Mouse (Mus musculus) neural tube, embryonic 12.5 days (tissue): ENCODE data around the gene Syt5. TPM values are rescaled to one million over a fixed set of nuclear protein-coding genes. Genes with fewer than 3 reads are reported as not detected.
"Not testable (repeated sequence)": the region's sequence is repeated elsewhere in the genome, so short reads cannot be mapped to it uniquely, and the experiment has no call there.

Experiments used
- ATAC-seq: fragments of 200-750 bp; cut with Nextera tagmentation; 2 replicates; pipeline ENCODE4 v1.8.0; 2017; ENCODE audit warnings: low read depth, mild to moderate bottlenecking, moderate TSS enrichment, moderate library complexity; ENCODE audit not compliant: low FRiP score
- H3K27ac ChIP-seq: fragments of 300-500 bp; sonication (generic); 2 replicates; pipeline ENCODE4 v1.5.1; 2016
- H3K27me3 ChIP-seq: fragments of 300-500 bp; sonication (generic); replicated peaks from 2 replicates; pipeline ENCODE4 v1.6.1; 2016; ENCODE audit warnings: mild to moderate bottlenecking
- H3K36me3 ChIP-seq: fragments of 300-500 bp; sonication (generic); 2 replicates; pipeline ENCODE4 v1.6.1; 2016; ENCODE audit warnings: mild to moderate bottlenecking
- H3K4me1 ChIP-seq: fragments of 300-500 bp; sonication (generic); 2 replicates; pipeline ENCODE4 v1.6.1; 2016
- H3K4me2 ChIP-seq: fragments of 300-500 bp; sonication (generic); replicated peaks from 2 replicates; pipeline ENCODE4 v1.6.1; 2016; ENCODE audit warnings: mild to moderate bottlenecking
- H3K4me3 ChIP-seq: fragments of 300-500 bp; sonication (generic); 2 replicates; pipeline ENCODE4 v1.5.1; 2016
- H3K9ac ChIP-seq: fragments of 300-500 bp; sonication (generic); 2 replicates; pipeline ENCODE4 v1.6.1; 2016; ENCODE audit warnings: mild to moderate bottlenecking
- H3K9me3 ChIP-seq: fragments of 300-500 bp; sonication (generic); 2 replicates; pipeline ENCODE4 v1.6.1; 2016; ENCODE audit warnings: mild to moderate bottlenecking
- WGBS: fragments of 180-500 bp; shearing (Covaris S2); methylation state at CpG from one replicate; pipeline ENCODE4 v1.1.7; 2016; 5-methylcytosine and 5-hydroxymethylcytosine counted together
- polyA plus RNA-seq: library from polyadenylated mRNA; unstranded; fragments of >200 nt; fragmentation: Nextera tagmentation; extraction: Ambion mirVana; gene quantifications from 2 replicates; pipeline ENCODE4 v1.2.1, GENCODE M21; 2016

Syt5 gene
- polyA plus RNA-seq, 1 experiment from 2014 or later = 27.9 TPM

- Histone ChIP-seq H3K9ac (no peak overlapping the region), H3K4me2 (no peak overlapping the region), H3K9me3 (no peaks in the 10 kb centered on the region), H3K4me1 (0 out of 2 replicates have a peak, but pooled peaks cover 1% of the 10 kb centered on the region), H3K4me3 (no peak overlapping the region), H3K36me3 (peaks cover 6% of the 10 kb centered on the region), H3K27ac (no peak overlapping the region), H3K27me3 (0 out of 2 replicates have a peak, but pooled peaks cover under 1% of the 10 kb centered on the region)
- WGBS = 58% methylated on average over 4 of the region's 4 CpGs
- ATAC-seq = no peak
Measured at GRCm38 (mm10) chr7:4537181-4537580, 10.2 kb downstream of the Syt5 start.

- Histone ChIP-seq H3K4me2 (no peak overlapping the region), H3K27me3 (0 out of 2 replicates have a peak, but pooled peaks cover 9% of the 10 kb centered on the region), H3K9me3 (no peaks in the 10 kb centered on the region), H3K4me1 (peaks cover 5% of the 10 kb centered on the region; the same call in 1 of the 2 replicates), H3K27ac (no peak overlapping the region), H3K36me3 (peaks cover 6% of the 10 kb centered on the region; the same call in 1 of the 2 replicates), H3K9ac (no peak overlapping the region), H3K4me3 (no peak overlapping the region)
- no peak for ATAC-seq
- 86% methylated on average over 4 of the region's 4 CpGs for WGBS
Measured at GRCm38 (mm10) chr7:4536369-4536768, 11.0 kb downstream of the Syt5 start.

GRCm38 (mm10) chr7:4532005-4532729 lies 15.2 kb downstream of the Syt5 start, which contains the start of gene Dnaaf3:
TSS of gene Dnaaf3 (minus strand) at chr7:4532453.
- no peak within 1 kb of the TSS for H3K9ac ChIP-seq
- ATAC-seq = peak; percentile 64
- no peak within 1 kb of the TSS for H3K27ac ChIP-seq
- no peaks in the 10 kb centered on the region for H3K9me3 ChIP-seq
- H3K4me3 ChIP-seq = peak within 1 kb of the TSS; percentile 24
- peaks cover 5% of the 10 kb centered on the region; the same call in 1 of the 2 replicates for H3K4me1 ChIP-seq
- no peaks in the 10 kb centered on the region for H3K36me3 ChIP-seq
- 4% methylated on average over 28 of the region's 28 CpGs for WGBS
- H3K4me2 ChIP-seq = peak within 1 kb of the TSS; percentile 61
- peaks cover 17% of the 10 kb centered on the region; the same call in 1 of the 2 replicates for H3K27me3 ChIP-seq

- not testable (repeated sequence) for H3K4me2 ChIP-seq, H3K27ac ChIP-seq, H3K4me3 ChIP-seq, H3K36me3 ChIP-seq, H3K9ac ChIP-seq, ATAC-seq, H3K9me3 ChIP-seq
- Histone ChIP-seq H3K27me3 (peaks cover 19% of the 10 kb centered on the region; the same call in 1 of the 2 replicates), H3K4me1 (peaks cover 10% of the 10 kb centered on the region)
- 47% methylated on average over 8 of the region's 8 CpGs for WGBS
Measured at GRCm38 (mm10) chr7:4530166-4530565, 17.2 kb downstream of the Syt5 start.

GRCm38 (mm10) chr7:4527302-4527689 lies 20.0 kb downstream of the Syt5 start:
- WGBS = 56% methylated on average over 18 of the region's 18 CpGs

GRCm38 (mm10) chr7:4526341-4527301 lies 20.7 kb downstream of the Syt5 start:
- peak; percentile 90 for ATAC-seq
- Histone ChIP-seq H3K36me3 (no peaks in the 10 kb centered on the region), H3K9ac (peak overlapping the region; percentile 30; the same call in 1 of the 2 replicates), H3K4me1 (peaks cover 6% of the 10 kb centered on the region), H3K27ac (no peak overlapping the region), H3K4me3 (peak overlapping the region; percentile 18), H3K4me2 (peak overlapping the region; percentile 58), H3K27me3 (peaks cover 18% of the 10 kb centered on the region), H3K9me3 (no peaks in the 10 kb centered on the region)
- WGBS = 28% methylated on average over 40 of the region's 40 CpGs

More at GRCm38 (mm10) chr7:4527302-4527689, 20.0 kb downstream of the Syt5 start:
- no peaks in the 10 kb centered on the region for H3K9me3 ChIP-seq
- peak overlapping the region; percentile 58 for H3K4me2 ChIP-seq
- H3K4me1 ChIP-seq = peaks cover 10% of the 10 kb centered on the region
- no peak overlapping the region for H3K4me3 ChIP-seq
- no peak overlapping the region for H3K27ac ChIP-seq
- peaks cover 19% of the 10 kb centered on the region; the same call in 1 of the 2 replicates for H3K27me3 ChIP-seq
- no peaks in the 10 kb centered on the region for H3K36me3 ChIP-seq
- no peak overlapping the region for H3K9ac ChIP-seq
- ATAC-seq = no peak

GRCm38 (mm10) chr7:4524212-4524922 lies 23.0 kb downstream of the Syt5 start, which contains the start of gene Tnni3:
TSS of gene Tnni3 (minus strand) at chr7:4524229.
- ATAC-seq = not testable (repeated sequence)
- 74% methylated on average over 15 of the region's 15 CpGs for WGBS
- peaks cover 24% of the 10 kb centered on the region for H3K27me3 ChIP-seq

GRCm38 (mm10) chr7:4523205-4524130 lies 23.9 kb downstream of the Syt5 start:
- H3K4me1 ChIP-seq = peaks cover 6% of the 10 kb centered on the region
- ATAC-seq = no peak
- peaks cover 24% of the 10 kb centered on the region for H3K27me3 ChIP-seq
- H3K9ac ChIP-seq = no peak overlapping the region
- 91% methylated on average over 33 of the region's 33 CpGs for WGBS
- H3K9me3 ChIP-seq = no peaks in the 10 kb centered on the region
- H3K4me2 ChIP-seq = no peak overlapping the region
- H3K4me3 ChIP-seq = no peak overlapping the region
- no peak overlapping the region for H3K27ac ChIP-seq
- no peaks in the 10 kb centered on the region for H3K36me3 ChIP-seq

More at GRCm38 (mm10) chr7:4524212-4524922, 23.0 kb downstream of the Syt5 start, which contains the start of gene Tnni3:
- H3K9ac ChIP-seq, H3K4me1 ChIP-seq, H3K36me3 ChIP-seq, H3K9me3 ChIP-seq, H3K27ac ChIP-seq, H3K4me3 ChIP-seq, H3K4me2 ChIP-seq: not testable (repeated sequence)

GRCm38 (mm10) chr7:4522292-4522691 lies 25.0 kb downstream of the Syt5 start:
- Histone ChIP-seq H3K36me3 (no peaks in the 10 kb centered on the region), H3K27ac (no peak overlapping the region), H3K4me2 (no peak overlapping the region), H3K27me3 (peaks cover 18% of the 10 kb centered on the region), H3K4me3 (no peak overlapping the region), H3K9ac (no peak overlapping the region), H3K4me1 (peaks cover 6% of the 10 kb centered on the region), H3K9me3 (no peaks in the 10 kb centered on the region)
- WGBS = 85% methylated on average over 6 of the region's 6 CpGs
- no peak for ATAC-seq

- Histone ChIP-seq H3K27ac (no peak overlapping the region), H3K4me3 (no peak overlapping the region), H3K4me2 (peak overlapping the region; percentile 56), H3K36me3 (no peaks in the 10 kb centered on the region), H3K9me3 (no peaks in the 10 kb centered on the region), H3K27me3 (peaks cover 14% of the 10 kb centered on the region), H3K4me1 (peaks cover 8% of the 10 kb centered on the region), H3K9ac (peak overlapping the region; percentile 35; the same call in 1 of the 2 replicates)
- no peak for ATAC-seq
- 29% methylated on average over 32 of the region's 32 CpGs for WGBS
Measured at GRCm38 (mm10) chr7:4521231-4522003, 25.9 kb downstream of the Syt5 start.
